Mouse (Mus musculus): ENCODE results near the gene Gsk3b.

The Gsk3b gene

DNA sequence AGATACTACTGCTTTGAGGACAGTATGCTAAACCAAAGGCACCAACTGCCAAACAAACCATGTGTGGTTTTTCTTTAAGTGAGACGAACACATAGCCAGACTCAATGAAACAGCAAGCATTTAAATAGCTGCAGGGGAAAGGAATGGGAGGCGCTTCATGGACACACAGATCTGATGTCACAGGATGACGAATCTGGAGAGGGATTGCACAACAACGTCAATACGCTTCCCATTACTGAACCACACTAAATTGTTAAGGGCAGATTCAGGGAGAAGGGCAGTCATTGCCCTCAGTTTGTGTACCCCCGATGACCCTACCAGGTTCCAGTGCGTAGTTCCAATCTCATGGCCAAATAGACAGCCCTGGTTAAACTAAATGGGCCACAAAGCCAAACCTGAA, 197.0 kb downstream of the Gsk3b start:
- TF ChIP-seq CTCF (conservative IDR thresholded peaks at IDR 0.05; ENCODE audit: low read length) (no peak), NANOG (IDR thresholded peaks at IDR 0.05; ENCODE audit: borderline replicate concordance, low read length) (no peak), POU5F1 (IDR thresholded peaks at IDR 0.05; ENCODE audit: borderline replicate concordance, low read length) (no peak)
- no peaks in the 10 kb centered on the region for H3K36me3 ChIP-seq (ENCODE audit: insufficient read depth, low read length)

DNA sequence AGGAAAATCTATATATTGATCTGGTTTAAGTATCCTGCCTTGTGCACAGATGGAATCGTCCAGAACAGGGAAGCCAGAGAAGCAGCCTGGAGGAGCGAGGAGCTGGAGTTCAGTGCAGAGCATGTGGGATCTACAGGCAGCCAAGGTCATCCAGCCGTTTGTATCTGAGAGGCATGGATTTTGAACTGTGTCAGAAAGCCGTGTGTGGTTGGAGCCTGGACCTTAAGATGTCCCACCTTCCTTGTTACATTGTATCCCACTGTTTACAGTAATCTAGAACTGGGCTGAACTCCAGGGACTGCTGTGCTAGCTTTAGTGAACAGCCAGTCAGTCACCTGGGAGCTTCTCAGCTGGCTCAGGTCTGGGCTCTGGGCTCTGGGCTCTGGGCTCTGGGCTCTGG, 197.7 kb downstream of the Gsk3b start:
- H3K36me3 ChIP-seq (ENCODE audit: insufficient read depth, low read length), result no peaks in the 10 kb centered on the region
- TF ChIP-seq CTCF (conservative IDR thresholded peaks at IDR 0.05; ENCODE audit: low read length) (no peak), NANOG (IDR thresholded peaks at IDR 0.05; ENCODE audit: borderline replicate concordance, low read length) (no peak), POU5F1 (IDR thresholded peaks at IDR 0.05; ENCODE audit: borderline replicate concordance, low read length) (no peak)
- peaks cover 21% of the 10 kb centered on the region for H3K27me3 ChIP-seq (ENCODE audit: insufficient read depth, low read length)
- H3K4me1 ChIP-seq (replicated peaks; ENCODE audit: low read depth, low read length), result no peaks in the 10 kb centered on the region
- no peak overlapping the region for H3K4me3 ChIP-seq (replicated peaks; ENCODE audit: low read length)
- no peaks in the 10 kb centered on the region for H3K9me3 ChIP-seq (ENCODE audit: low read length)

More for the DNA sequence above, 197.0 kb downstream of the Gsk3b start:
- no peaks in the 10 kb centered on the region for H3K4me1 ChIP-seq (replicated peaks; ENCODE audit: low read depth, low read length)
- H3K4me3 ChIP-seq (replicated peaks; ENCODE audit: low read length), result no peak overlapping the region
- no peaks in the 10 kb centered on the region for H3K9me3 ChIP-seq (ENCODE audit: low read length)
- peaks cover 16% of the 10 kb centered on the region for H3K27me3 ChIP-seq (ENCODE audit: insufficient read depth, low read length)

DNA sequence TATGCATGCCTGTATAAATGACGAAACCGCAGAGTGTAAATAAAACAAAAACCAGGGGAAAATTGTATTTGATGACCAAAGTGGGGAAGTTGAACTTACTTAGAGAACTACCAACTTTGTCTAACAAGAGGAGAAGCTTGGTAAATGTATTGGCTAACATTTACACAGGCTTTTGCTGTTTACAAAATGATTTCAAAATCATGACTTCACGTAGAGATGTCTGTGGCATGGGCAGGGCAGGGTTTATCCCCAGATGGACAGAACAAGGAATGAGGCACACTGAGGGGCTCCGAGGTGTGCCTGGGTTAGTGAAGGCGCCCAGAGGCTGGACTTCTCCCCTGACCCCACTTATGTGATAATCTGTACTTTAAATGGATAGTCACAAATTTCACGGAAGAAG, 198.6 kb downstream of the Gsk3b start:
- TF ChIP-seq POU5F1 (IDR thresholded peaks at IDR 0.05; ENCODE audit: borderline replicate concordance, low read length) (no peak), CTCF (conservative IDR thresholded peaks at IDR 0.05; ENCODE audit: low read length) (no peak), NANOG (IDR thresholded peaks at IDR 0.05; ENCODE audit: borderline replicate concordance, low read length) (no peak)
- Histone ChIP-seq H3K9me3 (ENCODE audit: low read length) (no peaks in the 10 kb centered on the region), H3K4me3 (replicated peaks; ENCODE audit: low read length) (no peak overlapping the region), H3K4me1 (replicated peaks; ENCODE audit: low read depth, low read length) (no peaks in the 10 kb centered on the region), H3K36me3 (ENCODE audit: insufficient read depth, low read length) (no peaks in the 10 kb centered on the region), H3K27me3 (ENCODE audit: insufficient read depth, low read length) (peaks cover 21% of the 10 kb centered on the region)

DNA sequence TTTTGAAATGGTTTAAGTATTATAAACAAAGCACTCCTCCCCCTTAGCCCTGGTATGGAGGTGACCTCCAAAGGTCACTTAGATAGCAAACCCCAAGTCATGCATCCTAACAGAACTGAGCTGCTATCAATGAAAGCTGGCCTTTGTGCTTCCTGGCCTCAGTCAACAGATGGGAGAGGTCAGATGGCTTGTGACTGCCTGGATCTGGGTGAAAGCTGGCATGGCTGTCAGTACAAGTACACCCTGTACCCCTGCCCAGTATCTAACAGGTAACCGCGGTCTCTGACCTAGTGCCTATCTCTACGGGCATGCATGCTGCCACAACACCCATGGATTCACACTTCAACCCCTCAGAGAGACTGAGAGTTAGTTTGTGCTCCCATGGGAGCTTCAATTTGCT, 199.0 kb downstream of the Gsk3b start:
- Histone ChIP-seq H3K4me3 (replicated peaks; ENCODE audit: low read length) (no peak overlapping the region), H3K27me3 (ENCODE audit: insufficient read depth, low read length) (peaks cover 21% of the 10 kb centered on the region), H3K36me3 (ENCODE audit: insufficient read depth, low read length) (no peaks in the 10 kb centered on the region), H3K4me1 (replicated peaks; ENCODE audit: low read depth, low read length) (no peaks in the 10 kb centered on the region), H3K9me3 (ENCODE audit: low read length) (no peaks in the 10 kb centered on the region)
- TF ChIP-seq NANOG (IDR thresholded peaks at IDR 0.05; ENCODE audit: borderline replicate concordance, low read length), result no peak
- no peak for TF ChIP-seq POU5F1 (IDR thresholded peaks at IDR 0.05; ENCODE audit: borderline replicate concordance, low read length)
- no peak for TF ChIP-seq CTCF (conservative IDR thresholded peaks at IDR 0.05; ENCODE audit: low read length)

DNA sequence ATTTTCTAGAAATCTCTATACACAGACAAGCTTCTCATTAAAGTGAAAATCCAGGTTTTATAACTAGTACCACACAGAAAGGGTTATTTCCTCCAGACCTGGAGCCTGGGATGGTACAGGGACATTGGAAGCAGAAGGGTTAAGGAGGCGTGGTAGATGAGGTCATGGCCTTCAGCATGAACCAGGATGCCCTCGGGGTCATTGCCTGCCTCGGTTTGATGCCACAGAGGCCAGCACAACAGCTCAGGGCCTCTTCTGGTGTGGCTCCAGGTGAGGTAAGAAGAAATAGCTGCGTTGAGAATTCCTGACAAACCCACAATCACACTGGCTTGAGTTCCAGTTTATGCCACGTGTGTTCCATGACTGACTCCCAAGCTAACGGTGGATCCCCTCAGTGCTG, 200.1 kb downstream of the Gsk3b start:
- Histone ChIP-seq H3K27me3 (ENCODE audit: insufficient read depth, low read length) (peaks cover 16% of the 10 kb centered on the region), H3K4me3 (replicated peaks; ENCODE audit: low read length) (no peak overlapping the region), H3K4me1 (replicated peaks; ENCODE audit: low read depth, low read length) (no peaks in the 10 kb centered on the region), H3K9me3 (ENCODE audit: low read length) (no peaks in the 10 kb centered on the region), H3K36me3 (ENCODE audit: insufficient read depth, low read length) (no peaks in the 10 kb centered on the region)
- TF ChIP-seq POU5F1 (IDR thresholded peaks at IDR 0.05; ENCODE audit: borderline replicate concordance, low read length) (no peak), CTCF (conservative IDR thresholded peaks at IDR 0.05; ENCODE audit: low read length) (no peak), NANOG (IDR thresholded peaks at IDR 0.05; ENCODE audit: borderline replicate concordance, low read length) (no peak)

DNA sequence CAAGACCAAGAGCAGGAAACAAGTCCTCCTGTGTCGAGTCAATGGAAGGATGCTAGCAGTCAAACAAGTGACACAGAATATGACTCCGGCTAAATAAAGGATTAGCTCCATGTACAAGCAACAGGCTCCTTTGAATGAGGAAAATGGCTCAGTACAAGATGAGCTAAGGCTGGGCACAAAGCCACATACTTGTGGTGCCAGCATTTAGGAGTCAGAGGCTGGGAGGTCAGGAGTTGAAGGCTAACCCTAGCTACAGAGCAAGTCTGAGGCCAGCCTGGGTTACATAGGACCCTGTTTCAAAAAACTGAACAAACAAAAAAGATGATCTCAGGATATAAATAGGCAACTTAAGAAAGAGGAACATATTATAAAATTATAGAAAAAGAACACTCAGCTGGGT, 201.3 kb downstream of the Gsk3b start:
- TF ChIP-seq CTCF (conservative IDR thresholded peaks at IDR 0.05; ENCODE audit: low read length), result no peak
- no peak for TF ChIP-seq POU5F1 (IDR thresholded peaks at IDR 0.05; ENCODE audit: borderline replicate concordance, low read length)
- no peak for TF ChIP-seq NANOG (IDR thresholded peaks at IDR 0.05; ENCODE audit: borderline replicate concordance, low read length)
- Histone ChIP-seq H3K36me3 (ENCODE audit: insufficient read depth, low read length) (no peaks in the 10 kb centered on the region), H3K9me3 (ENCODE audit: low read length) (no peaks in the 10 kb centered on the region), H3K27me3 (ENCODE audit: insufficient read depth, low read length) (peaks cover 16% of the 10 kb centered on the region), H3K4me1 (replicated peaks; ENCODE audit: low read depth, low read length) (no peaks in the 10 kb centered on the region), H3K4me3 (replicated peaks; ENCODE audit: low read length) (no peak overlapping the region)

DNA sequence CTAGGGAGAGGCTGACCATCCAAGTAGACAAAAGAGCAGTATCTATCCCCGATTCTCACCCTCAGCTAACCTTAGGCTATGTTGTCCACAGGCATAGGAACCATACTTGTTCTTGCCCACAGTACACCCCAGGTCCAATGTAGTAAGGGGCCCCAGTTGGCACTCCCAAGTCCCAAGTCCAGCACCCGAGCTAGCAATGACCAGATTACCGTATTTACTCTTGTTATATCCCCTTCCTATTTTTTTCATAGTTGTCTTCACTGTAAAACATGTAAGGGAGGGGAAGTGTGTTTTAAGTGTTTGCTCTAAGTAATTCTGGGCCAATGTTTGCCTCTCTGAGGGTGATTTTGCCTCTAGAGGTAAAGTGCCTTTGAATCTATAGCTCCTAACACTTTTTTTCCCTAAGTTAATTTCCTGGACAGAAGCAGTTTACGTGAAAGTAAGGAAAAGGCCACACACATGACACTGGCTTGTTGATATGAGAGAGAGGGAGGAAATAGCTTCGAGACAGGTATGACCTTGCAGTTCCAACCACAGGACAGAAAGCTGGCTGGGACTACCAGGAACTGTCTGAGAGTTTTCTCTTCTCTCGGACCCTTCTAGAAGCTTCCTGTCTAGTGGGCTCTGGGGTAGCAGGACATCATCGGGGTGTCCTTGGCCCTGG, 206.0 kb downstream of the Gsk3b start, which contains the start of gene Nr1i2:
Nr1i2 (minus strand) TSS at position 140 of the 664 bp plus-strand sequence.
- Histone ChIP-seq H3K4me3 (replicated peaks; ENCODE audit: low read length) (no peak within 1 kb of the TSS), H3K4me1 (replicated peaks; ENCODE audit: low read depth, low read length) (no peaks in the 10 kb centered on the region), H3K36me3 (ENCODE audit: insufficient read depth, low read length) (no peaks in the 10 kb centered on the region), H3K27me3 (ENCODE audit: insufficient read depth, low read length) (peaks cover 14% of the 10 kb centered on the region), H3K9me3 (ENCODE audit: low read length) (no peaks in the 10 kb centered on the region)
- no peak for TF ChIP-seq CTCF (conservative IDR thresholded peaks at IDR 0.05; ENCODE audit: low read length)
- TF ChIP-seq POU5F1 (IDR thresholded peaks at IDR 0.05; ENCODE audit: borderline replicate concordance, low read length), result no peak
- TF ChIP-seq NANOG (IDR thresholded peaks at IDR 0.05; ENCODE audit: borderline replicate concordance, low read length), result no peak

DNA sequence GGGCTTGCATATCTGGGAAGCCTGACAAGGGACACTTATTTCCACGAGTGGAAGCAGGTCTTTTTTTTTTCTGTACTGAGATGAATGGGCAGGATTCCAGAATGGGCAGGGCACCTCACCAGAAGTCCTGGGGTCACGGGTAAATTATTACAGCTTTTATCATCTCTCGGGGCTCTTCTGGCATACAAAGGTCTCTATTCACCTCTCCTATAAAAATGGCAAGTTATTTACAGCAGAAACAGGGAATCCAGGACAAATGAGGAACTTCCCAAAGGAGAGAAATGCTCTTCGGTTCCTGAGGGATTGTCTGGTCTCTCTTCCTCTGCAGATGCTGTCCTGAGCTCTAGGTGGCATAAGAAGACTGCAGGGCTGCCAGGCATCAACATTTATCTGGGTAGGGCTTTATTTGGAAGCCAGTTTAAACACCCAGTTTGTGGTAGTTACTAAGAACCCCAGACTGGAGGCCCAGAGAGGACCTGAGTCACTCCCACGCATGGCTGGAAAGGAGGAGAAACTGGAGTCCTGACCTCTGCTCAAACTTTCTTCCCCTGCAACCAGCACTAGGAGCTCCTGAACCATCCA, 206.6 kb downstream of the Gsk3b start:
- Histone ChIP-seq H3K36me3 (ENCODE audit: insufficient read depth, low read length) (no peaks in the 10 kb centered on the region), H3K4me3 (replicated peaks; ENCODE audit: low read length) (no peak overlapping the region), H3K4me1 (replicated peaks; ENCODE audit: low read depth, low read length) (no peaks in the 10 kb centered on the region), H3K9me3 (ENCODE audit: low read length) (no peaks in the 10 kb centered on the region), H3K27me3 (ENCODE audit: insufficient read depth, low read length) (peaks cover 11% of the 10 kb centered on the region)
- no peak for TF ChIP-seq POU5F1 (IDR thresholded peaks at IDR 0.05; ENCODE audit: borderline replicate concordance, low read length)
- no peak for TF ChIP-seq CTCF (conservative IDR thresholded peaks at IDR 0.05; ENCODE audit: low read length)
- no peak for TF ChIP-seq NANOG (IDR thresholded peaks at IDR 0.05; ENCODE audit: borderline replicate concordance, low read length)
